Mouse (Mus musculus) cerebellum, postnatal 10 days (tissue): ENCODE measurements around the gene Emc3.

Experiments used
- DNase-seq, 2 experiments: peaks; one replicate each; pipeline ENCODE4 v3.0.0; 2021; ENCODE audit warnings: mixed read lengths in 2 of 2

Gene Emc3

GRCm38 (mm10) chr6:113494258-113494788 is 37.1 kb downstream of the Emc3 start:
- DNase-seq = peak; percentile 84 to 89

GRCm38 (mm10) chr6:113492101-113492864 is 39.2 kb downstream of the Emc3 start:
- DNase-seq = no peak

- DNase-seq = no peak
These were observed 42.0 kb downstream of the Emc3 start for GRCm38 (mm10) chr6:113489410-113489809.

GRCm38 (mm10) chr6:113487125-113487576 is 44.3 kb downstream of the Emc3 start:
- no peak for DNase-seq

- DNase-seq = peak; percentile 69 to 72
These were observed 47.7 kb downstream of the Emc3 start for GRCm38 (mm10) chr6:113483729-113484128.

GRCm38 (mm10) chr6:113483100-113483615 is 48.3 kb downstream of the Emc3 start, which contains the start of gene Creld1:
Gene Creld1, plus strand, starts transcription at chr6:113483297.
- DNase-seq = peak; percentile 96 to 98

- DNase-seq = peak; percentile 70 to 75
These were observed 48.9 kb downstream of the Emc3 start for GRCm38 (mm10) chr6:113482477-113483099.

GRCm38 (mm10) chr6:113480555-113481373 is 50.7 kb downstream of the Emc3 start:
- DNase-seq = peak in 1 of 2 experiments; percentile 34

- DNase-seq = peak; percentile 30 to 37
These were observed 52.5 kb downstream of the Emc3 start for GRCm38 (mm10) chr6:113478906-113479305.

- no peak for DNase-seq
These were observed 54.1 kb downstream of the Emc3 start for GRCm38 (mm10) chr6:113477353-113477752.

GRCm38 (mm10) chr6:113473715-113474114 is 57.7 kb downstream of the Emc3 start:
- no peak for DNase-seq

- no peak for DNase-seq
These were observed 58.2 kb downstream of the Emc3 start for GRCm38 (mm10) chr6:113473246-113473645.

- DNase-seq = peak; percentile 24 to 35
These were observed 59.4 kb downstream of the Emc3 start for GRCm38 (mm10) chr6:113472061-113472460.

GRCm38 (mm10) chr6:113471297-113471936 is 60.0 kb downstream of the Emc3 start, which contains the start of gene Il17rc:
Gene Il17rc, plus strand, starts transcription at chr6:113471427.
- DNase-seq = peak; percentile 40 to 54

GRCm38 (mm10) chr6:113469432-113469831 is 62.0 kb downstream of the Emc3 start:
- DNase-seq = peak; percentile 90 to 93

GRCm38 (mm10) chr6:113469021-113469420 is 62.4 kb downstream of the Emc3 start:
- peak; percentile 86 to 91 for DNase-seq

- no peak for DNase-seq
These were observed 62.9 kb downstream of the Emc3 start for GRCm38 (mm10) chr6:113468512-113468911.

- DNase-seq = peak; percentile 81 to 86
These were observed 65.8 kb downstream of the Emc3 start for GRCm38 (mm10) chr6:113465602-113466001.
